Mouse (Mus musculus) forebrain, embryonic 16.5 days (tissue): Measurements from ENCODE around the gene Gm21865. TPM values are rescaled to one million over a fixed set of nuclear protein-coding genes. Genes with fewer than 3 reads are reported as not detected.
"Not testable (repeated sequence)": the region's sequence is repeated elsewhere in the genome, so short reads cannot be mapped to it uniquely, and the experiment has no call there.

Experiments used
- ATAC-seq: fragments of 200-750 bp; cut with Nextera tagmentation; 2 replicates; pipeline ENCODE4 v1.8.0; 2017; ENCODE audit warnings: mild to moderate bottlenecking, moderate library complexity
- H3K27ac ChIP-seq: fragments of 300-500 bp; sonication (generic); 2 replicates; pipeline ENCODE4 v1.5.1; 2014; ENCODE audit warnings: low read length, control low read depth
- H3K27me3 ChIP-seq: fragments of 300-500 bp; sonication (generic); replicated peaks from 2 replicates; pipeline ENCODE4 v1.6.1; 2014; ENCODE audit warnings: low read length; ENCODE audit not compliant: control insufficient read depth, insufficient read depth
- H3K36me3 ChIP-seq: fragments of 300-500 bp; sonication (generic); 2 replicates; pipeline ENCODE4 v1.6.1; 2014; ENCODE audit not compliant: control insufficient read depth, insufficient read depth
- H3K4me1 ChIP-seq: fragments of 300-500 bp; sonication (generic); replicated peaks from 2 replicates; pipeline ENCODE4 v1.6.1; 2014; ENCODE audit warnings: low read length; ENCODE audit not compliant: control insufficient read depth, insufficient read depth
- H3K4me2 ChIP-seq: fragments of 300-500 bp; sonication (generic); 2 replicates; pipeline ENCODE4 v1.6.1; 2014; ENCODE audit warnings: mild to moderate bottlenecking, low read length, control low read depth
- H3K4me3 ChIP-seq: fragments of 300-500 bp; sonication (generic); replicated peaks from 2 replicates; pipeline ENCODE4 v1.5.1; 2014; ENCODE audit warnings: mild to moderate bottlenecking, low read length, control low read depth
- H3K9ac ChIP-seq: fragments of 300-500 bp; sonication (generic); replicated peaks from 2 replicates; pipeline ENCODE4 v1.6.1; 2014; ENCODE audit warnings: low read depth, low read length, control low read depth
- H3K9me3 ChIP-seq: fragments of 300-500 bp; sonication (generic); 2 replicates; pipeline ENCODE4 v1.6.1; 2016; ENCODE audit warnings: low read length; ENCODE audit not compliant: control insufficient read depth
- WGBS: fragments of 180-500 bp; shearing (Covaris S2); extraction: QIAGEN DNeasy Blood & Tissue Kit; methylation state at CpG from one replicate; pipeline ENCODE4 v1.1.7; 2014; 5-methylcytosine and 5-hydroxymethylcytosine counted together
- polyA plus RNA-seq: library from polyadenylated mRNA; unstranded; fragments of >200 nt; fragmentation: Nextera tagmentation; extraction: Ambion mirVana; gene quantifications from 2 replicates; pipeline ENCODE4 v1.2.1, GENCODE M21; 2015

Gm21865 gene
- not detected in 2 replicates for polyA plus RNA-seq

DNA sequence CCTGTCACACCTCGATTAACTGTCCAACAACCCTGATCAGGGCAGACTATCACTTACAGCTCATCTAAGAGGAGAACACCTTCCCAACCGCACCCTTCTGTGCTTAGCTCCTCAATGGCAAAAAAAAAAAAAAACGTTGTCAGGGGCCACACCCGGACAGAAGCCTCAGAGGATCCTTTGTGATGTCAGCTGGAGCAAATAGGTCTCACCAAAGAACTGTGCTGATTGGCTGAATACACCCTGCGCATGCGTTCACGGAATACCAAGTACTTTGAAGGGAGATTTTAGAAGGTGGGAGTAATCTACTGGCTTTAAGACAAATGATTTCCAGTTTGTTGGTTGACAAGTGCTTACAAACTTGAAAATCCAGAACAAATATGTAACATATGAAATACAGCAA, at the start of gene Gm21865:
Gene Gm21865, minus strand, starts transcription at position 101 of the 400 bp plus-strand sequence.
- H3K4me3 ChIP-seq, H3K27me3 ChIP-seq, H3K4me2 ChIP-seq, H3K4me1 ChIP-seq, H3K27ac ChIP-seq, H3K9ac ChIP-seq, ATAC-seq, H3K9me3 ChIP-seq, H3K36me3 ChIP-seq: not testable (repeated sequence)
- WGBS = 79% methylated on average over 2 of the region's 7 CpGs

Other genes with a start within 250 kb of the Gm21865 start
- not detected in 2 replicates for gene Gm21882, start 64.6 kb upstream of the Gm21865 start, polyA plus RNA-seq